Mouse (Mus musculus): ENCODE measurements around the gene Bcl2l15. TPM values are rescaled to one million over a fixed set of nuclear protein-coding genes. Genes with fewer than 3 reads are reported as not detected.
A peak's percentile ranks its signal among the peaks of the same experiment; 100 is the strongest.

The Bcl2l15 gene
- polyA plus RNA-seq, 1 experiment from 2014 or later: 0.23 TPM

GRCm38 (mm10) chr3:103858881-103859801 is 26.7 kb downstream of the Bcl2l15 start, which contains the start of gene Ptpn22:
TSS of gene Ptpn22 (plus strand) at chr3:103859795.
- Histone ChIP-seq H3K9me3 (ENCODE audit: control insufficient read depth, low read length) (no peaks in the 10 kb centered on the region), H3K36me3 (ENCODE audit: control insufficient read depth, insufficient read depth, low read length) (no peaks in the 10 kb centered on the region), H3K4me2 (ENCODE audit: low read length) (no peak within 1 kb of the TSS), H3K4me3 (ENCODE audit: control insufficient read depth in 1 of 2, insufficient read depth in 1 of 2, low read depth in 1 of 2, low read length in 2 of 2) (no peak within 1 kb of the TSS), H3K27me3 (ENCODE audit: control insufficient read depth, insufficient read depth, low read length) (no peaks in the 10 kb centered on the region), H3K9ac (ENCODE audit: low read length) (no peak within 1 kb of the TSS; the same call in 1 of the 2 replicates), H3K27ac (replicated peaks in 1 of 2; ENCODE audit: control insufficient read depth in 1 of 2, insufficient read depth in 1 of 2, low read depth in 2 of 2, low read length in 2 of 2) (0 out of 4 replicates have a peak within 1 kb of the TSS, but pooled peaks have one; percentile 1 to 19), H3K4me1 (ENCODE audit: control insufficient read depth in 2 of 2, insufficient read depth in 2 of 2, low read length in 2 of 2) (peaks cover 6 to 8% of the 10 kb centered on the region in 2 experiments; a peak in 2 of 4 replicates)
- 67% methylated on average over 12 of the region's 12 CpGs for WGBS
- no peak for ATAC-seq (ENCODE audit: insufficient number of reproducible peaks, insufficient read depth, low FRiP score, low read depth)

- 61% methylated on average over 6 of the region's 6 CpGs for WGBS
- Histone ChIP-seq H3K4me1 (ENCODE audit: control insufficient read depth in 2 of 2, insufficient read depth in 2 of 2, low read length in 2 of 2) (peaks cover 6 to 8% of the 10 kb centered on the region in 2 experiments; a peak in 2 of 4 replicates), H3K27ac (replicated peaks in 1 of 2; ENCODE audit: control insufficient read depth in 1 of 2, insufficient read depth in 1 of 2, low read depth in 2 of 2, low read length in 2 of 2) (0 out of 4 replicates have a peak overlapping the region, but pooled peaks have one; percentile 1 to 19), H3K4me2 (ENCODE audit: low read length) (no peak overlapping the region), H3K27me3 (ENCODE audit: control insufficient read depth, insufficient read depth, low read length) (no peaks in the 10 kb centered on the region), H3K9me3 (ENCODE audit: control insufficient read depth, low read length) (no peaks in the 10 kb centered on the region), H3K36me3 (ENCODE audit: control insufficient read depth, insufficient read depth, low read length) (no peaks in the 10 kb centered on the region), H3K9ac (ENCODE audit: low read length) (no peak overlapping the region; the same call in 1 of the 2 replicates), H3K4me3 (ENCODE audit: control insufficient read depth in 1 of 2, insufficient read depth in 1 of 2, low read depth in 1 of 2, low read length in 2 of 2) (no peak overlapping the region)
- no peak for ATAC-seq (ENCODE audit: insufficient number of reproducible peaks, insufficient read depth, low FRiP score, low read depth)
Observed at GRCm38 (mm10) chr3:103859851-103860391, 27.5 kb downstream of the Bcl2l15 start.

GRCm38 (mm10) chr3:103862721-103863220 is 30.4 kb downstream of the Bcl2l15 start:
- H3K9ac ChIP-seq (ENCODE audit: low read length): no peak overlapping the region
- H3K27ac ChIP-seq (replicated peaks in 1 of 2; ENCODE audit: control insufficient read depth in 1 of 2, insufficient read depth in 1 of 2, low read depth in 2 of 2, low read length in 2 of 2): no peak overlapping the region
- H3K36me3 ChIP-seq (ENCODE audit: control insufficient read depth, insufficient read depth, low read length): no peaks in the 10 kb centered on the region
- no peak overlapping the region for H3K4me2 ChIP-seq (ENCODE audit: low read length)
- H3K27me3 ChIP-seq (ENCODE audit: control insufficient read depth, insufficient read depth, low read length): no peaks in the 10 kb centered on the region
- no peaks in the 10 kb centered on the region for H3K9me3 ChIP-seq (ENCODE audit: control insufficient read depth, low read length)
- ATAC-seq (ENCODE audit: insufficient number of reproducible peaks, insufficient read depth, low FRiP score, low read depth): no peak
- no peak overlapping the region for H3K4me3 ChIP-seq (ENCODE audit: control insufficient read depth in 1 of 2, insufficient read depth in 1 of 2, low read depth in 1 of 2, low read length in 2 of 2)
- WGBS: 76% methylated on average over 4 of the region's 4 CpGs
- peaks cover 6 to 8% of the 10 kb centered on the region in 2 experiments; a peak in 2 of 4 replicates for H3K4me1 ChIP-seq (ENCODE audit: control insufficient read depth in 2 of 2, insufficient read depth in 2 of 2, low read length in 2 of 2)

- Histone ChIP-seq H3K4me1 (ENCODE audit: control insufficient read depth in 2 of 2, insufficient read depth in 2 of 2, low read length in 2 of 2) (peaks cover 6 to 8% of the 10 kb centered on the region in 2 experiments; a peak in 2 of 4 replicates), H3K27ac (replicated peaks in 1 of 2; ENCODE audit: control insufficient read depth in 1 of 2, insufficient read depth in 1 of 2, low read depth in 2 of 2, low read length in 2 of 2) (no peak overlapping the region), H3K9ac (ENCODE audit: low read length) (no peak overlapping the region), H3K4me2 (ENCODE audit: low read length) (no peak overlapping the region), H3K9me3 (ENCODE audit: control insufficient read depth, low read length) (no peaks in the 10 kb centered on the region), H3K4me3 (ENCODE audit: control insufficient read depth in 1 of 2, insufficient read depth in 1 of 2, low read depth in 1 of 2, low read length in 2 of 2) (no peak overlapping the region), H3K27me3 (ENCODE audit: control insufficient read depth, insufficient read depth, low read length) (no peaks in the 10 kb centered on the region), H3K36me3 (ENCODE audit: control insufficient read depth, insufficient read depth, low read length) (no peaks in the 10 kb centered on the region)
- ATAC-seq (ENCODE audit: insufficient number of reproducible peaks, insufficient read depth, low FRiP score, low read depth): no peak
- WGBS: 91% methylated on average over 6 of the region's 6 CpGs
Observed at GRCm38 (mm10) chr3:103864200-103864599, 31.8 kb downstream of the Bcl2l15 start.

GRCm38 (mm10) chr3:103867424-103867971 is 35.1 kb downstream of the Bcl2l15 start:
- H3K9me3 ChIP-seq (ENCODE audit: control insufficient read depth, low read length): no peaks in the 10 kb centered on the region
- no peak overlapping the region for H3K4me2 ChIP-seq (ENCODE audit: low read length)
- H3K36me3 ChIP-seq (ENCODE audit: control insufficient read depth, insufficient read depth, low read length): no peaks in the 10 kb centered on the region
- no peak overlapping the region for H3K27ac ChIP-seq (replicated peaks in 1 of 2; ENCODE audit: control insufficient read depth in 1 of 2, insufficient read depth in 1 of 2, low read depth in 2 of 2, low read length in 2 of 2)
- H3K4me1 ChIP-seq (ENCODE audit: control insufficient read depth in 2 of 2, insufficient read depth in 2 of 2, low read length in 2 of 2): no peaks in the 10 kb centered on the region
- ATAC-seq (ENCODE audit: insufficient number of reproducible peaks, insufficient read depth, low FRiP score, low read depth): no peak
- 85% methylated on average over 5 of the region's 5 CpGs for WGBS
- no peaks in the 10 kb centered on the region for H3K27me3 ChIP-seq (ENCODE audit: control insufficient read depth, insufficient read depth, low read length)
- H3K4me3 ChIP-seq (ENCODE audit: control insufficient read depth in 1 of 2, insufficient read depth in 1 of 2, low read depth in 1 of 2, low read length in 2 of 2): no peak overlapping the region
- H3K9ac ChIP-seq (ENCODE audit: low read length): no peak overlapping the region

GRCm38 (mm10) chr3:103868008-103868407 is 35.6 kb downstream of the Bcl2l15 start:
- H3K9ac ChIP-seq (ENCODE audit: low read length): no peak overlapping the region
- no peak overlapping the region for H3K4me3 ChIP-seq (ENCODE audit: control insufficient read depth in 1 of 2, insufficient read depth in 1 of 2, low read depth in 1 of 2, low read length in 2 of 2)
- H3K4me2 ChIP-seq (ENCODE audit: low read length): no peak overlapping the region
- H3K4me1 ChIP-seq (ENCODE audit: control insufficient read depth in 2 of 2, insufficient read depth in 2 of 2, low read length in 2 of 2): no peaks in the 10 kb centered on the region
- no peaks in the 10 kb centered on the region for H3K9me3 ChIP-seq (ENCODE audit: control insufficient read depth, low read length)
- no peak overlapping the region for H3K27ac ChIP-seq (replicated peaks in 1 of 2; ENCODE audit: control insufficient read depth in 1 of 2, insufficient read depth in 1 of 2, low read depth in 2 of 2, low read length in 2 of 2)
- no peaks in the 10 kb centered on the region for H3K36me3 ChIP-seq (ENCODE audit: control insufficient read depth, insufficient read depth, low read length)
- no peak for ATAC-seq (ENCODE audit: insufficient number of reproducible peaks, insufficient read depth, low FRiP score, low read depth)
- 69% methylated on average over 4 of the region's 4 CpGs for WGBS
- no peaks in the 10 kb centered on the region for H3K27me3 ChIP-seq (ENCODE audit: control insufficient read depth, insufficient read depth, low read length)

- H3K4me2 ChIP-seq (ENCODE audit: low read length): no peak overlapping the region
- WGBS: 60% methylated on average over 3 of the region's 3 CpGs
- H3K9ac ChIP-seq (ENCODE audit: low read length): no peak overlapping the region
- no peak overlapping the region for H3K27ac ChIP-seq (replicated peaks in 1 of 2; ENCODE audit: control insufficient read depth in 1 of 2, insufficient read depth in 1 of 2, low read depth in 2 of 2, low read length in 2 of 2)
- H3K36me3 ChIP-seq (ENCODE audit: control insufficient read depth, insufficient read depth, low read length): no peaks in the 10 kb centered on the region
- no peak for ATAC-seq (ENCODE audit: insufficient number of reproducible peaks, insufficient read depth, low FRiP score, low read depth)
- no peak overlapping the region for H3K4me3 ChIP-seq (ENCODE audit: control insufficient read depth in 1 of 2, insufficient read depth in 1 of 2, low read depth in 1 of 2, low read length in 2 of 2)
- no peaks in the 10 kb centered on the region for H3K4me1 ChIP-seq (ENCODE audit: control insufficient read depth in 2 of 2, insufficient read depth in 2 of 2, low read length in 2 of 2)
- H3K9me3 ChIP-seq (ENCODE audit: control insufficient read depth, low read length): no peaks in the 10 kb centered on the region
- no peaks in the 10 kb centered on the region for H3K27me3 ChIP-seq (ENCODE audit: control insufficient read depth, insufficient read depth, low read length)
Observed at GRCm38 (mm10) chr3:103872663-103873098, 40.3 kb downstream of the Bcl2l15 start.

All from heart, embryonic 14.5 days (tissue).